Mouse (Mus musculus): ENCODE measurements around the gene Tll1. TPM values are rescaled to one million over a fixed set of nuclear protein-coding genes. Genes with fewer than 3 reads are reported as not detected.

Tll1 gene
- polyA plus RNA-seq (2014; fragmentation: Nextera tagmentation; extraction: Ambion mirVana), result 1.6 and 2.1 TPM in 2 replicates

- Histone ChIP-seq H3K27ac (replicated peaks in 1 of 2; ENCODE audit: control insufficient read depth in 1 of 2, insufficient read depth in 1 of 2, low read depth in 2 of 2, low read length in 2 of 2) (0 out of 4 replicates have a peak within 1 kb of the TSS, but pooled peaks of 1 of the 2 experiments have one; percentile 3), H3K4me1 (ENCODE audit: control insufficient read depth in 2 of 2, insufficient read depth in 2 of 2, low read length in 2 of 2) (peaks cover 4 to 7% of the 10 kb centered on the region in 2 experiments; a peak in 3 of 4 replicates), H3K9ac (ENCODE audit: low read length) (peak within 1 kb of the TSS; percentile 79), H3K36me3 (ENCODE audit: control insufficient read depth, insufficient read depth, low read length) (no peaks in the 10 kb centered on the region), H3K9me3 (ENCODE audit: control insufficient read depth, low read length) (no peaks in the 10 kb centered on the region), H3K4me2 (ENCODE audit: low read length) (peak within 1 kb of the TSS; percentile 99), H3K4me3 (ENCODE audit: control insufficient read depth in 1 of 2, insufficient read depth in 1 of 2, low read depth in 1 of 2, low read length in 2 of 2) (peak within 1 kb of the TSS; percentile 75 to 86), H3K27me3 (ENCODE audit: control insufficient read depth, insufficient read depth, low read length) (no peaks in the 10 kb centered on the region)
- WGBS, result under 1% methylated on average over 18 of the region's 18 CpGs
- ATAC-seq (ENCODE audit: insufficient number of reproducible peaks, insufficient read depth, low FRiP score, low read depth), result no peak
These were observed at the start of gene Tll1 for GRCm38 (mm10) chr8:64206024-64206385. Gene Tll1 (minus strand): TSS chr8:64206271.

- Histone ChIP-seq H3K4me2 (ENCODE audit: low read length) (no peak overlapping the region), H3K9ac (ENCODE audit: low read length) (no peak overlapping the region), H3K4me3 (ENCODE audit: control insufficient read depth in 1 of 2, insufficient read depth in 1 of 2, low read depth in 1 of 2, low read length in 2 of 2) (no peak overlapping the region), H3K36me3 (ENCODE audit: control insufficient read depth, insufficient read depth, low read length) (no peaks in the 10 kb centered on the region), H3K27ac (replicated peaks in 1 of 2; ENCODE audit: control insufficient read depth in 1 of 2, insufficient read depth in 1 of 2, low read depth in 2 of 2, low read length in 2 of 2) (no peak overlapping the region), H3K9me3 (ENCODE audit: control insufficient read depth, low read length) (no peaks in the 10 kb centered on the region), H3K27me3 (ENCODE audit: control insufficient read depth, insufficient read depth, low read length) (no peaks in the 10 kb centered on the region), H3K4me1 (ENCODE audit: control insufficient read depth in 2 of 2, insufficient read depth in 2 of 2, low read length in 2 of 2) (no peaks in the 10 kb centered on the region)
- WGBS, result 75% methylated on average over 2 of the region's 2 CpGs
- ATAC-seq (ENCODE audit: insufficient number of reproducible peaks, insufficient read depth, low FRiP score, low read depth), result no peak
These were observed 32.6 kb upstream of the Tll1 start for GRCm38 (mm10) chr8:64238645-64239044.

- Histone ChIP-seq H3K9ac (ENCODE audit: low read length) (no peak overlapping the region), H3K27me3 (ENCODE audit: control insufficient read depth, insufficient read depth, low read length) (no peaks in the 10 kb centered on the region), H3K4me2 (ENCODE audit: low read length) (no peak overlapping the region), H3K9me3 (ENCODE audit: control insufficient read depth, low read length) (no peaks in the 10 kb centered on the region), H3K4me3 (ENCODE audit: control insufficient read depth in 1 of 2, insufficient read depth in 1 of 2, low read depth in 1 of 2, low read length in 2 of 2) (no peak overlapping the region), H3K4me1 (ENCODE audit: control insufficient read depth in 2 of 2, insufficient read depth in 2 of 2, low read length in 2 of 2) (no peaks in the 10 kb centered on the region), H3K27ac (replicated peaks in 1 of 2; ENCODE audit: control insufficient read depth in 1 of 2, insufficient read depth in 1 of 2, low read depth in 2 of 2, low read length in 2 of 2) (no peak overlapping the region), H3K36me3 (ENCODE audit: control insufficient read depth, insufficient read depth, low read length) (no peaks in the 10 kb centered on the region)
- no peak for ATAC-seq (ENCODE audit: insufficient number of reproducible peaks, insufficient read depth, low FRiP score, low read depth)
- whole genome bisulfite sequencing, result 76% methylated on average over 3 of the region's 3 CpGs
These were observed 15.5 kb upstream of the Tll1 start for GRCm38 (mm10) chr8:64221600-64221999.

DNA sequence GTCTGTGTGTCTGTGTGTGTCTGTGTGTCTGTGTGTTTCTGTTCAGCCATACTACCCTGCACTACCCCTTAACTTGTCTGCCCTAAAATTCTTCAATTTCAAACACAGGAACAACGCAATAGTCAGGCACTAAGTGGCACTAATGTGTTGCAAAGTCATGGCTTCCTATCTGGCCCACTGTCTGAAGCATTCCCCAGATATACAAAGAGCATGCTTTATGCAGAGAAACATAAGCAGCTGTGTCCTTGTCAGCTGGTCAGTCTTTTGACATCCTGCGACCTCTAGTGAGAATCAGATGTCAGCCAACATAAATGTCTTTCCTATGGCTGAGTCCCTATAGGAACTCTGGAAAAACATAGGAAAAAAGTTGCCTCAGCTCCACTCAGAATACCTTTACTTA lies 11.6 kb upstream of the Tll1 start:
- Histone ChIP-seq H3K9ac (ENCODE audit: low read length) (no peak overlapping the region), H3K4me1 (ENCODE audit: control insufficient read depth in 2 of 2, insufficient read depth in 2 of 2, low read length in 2 of 2) (no peaks in the 10 kb centered on the region), H3K36me3 (ENCODE audit: control insufficient read depth, insufficient read depth, low read length) (no peaks in the 10 kb centered on the region), H3K4me2 (ENCODE audit: low read length) (no peak overlapping the region), H3K27me3 (ENCODE audit: control insufficient read depth, insufficient read depth, low read length) (no peaks in the 10 kb centered on the region), H3K27ac (replicated peaks in 1 of 2; ENCODE audit: control insufficient read depth in 1 of 2, insufficient read depth in 1 of 2, low read depth in 2 of 2, low read length in 2 of 2) (no peak overlapping the region), H3K4me3 (ENCODE audit: control insufficient read depth in 1 of 2, insufficient read depth in 1 of 2, low read depth in 1 of 2, low read length in 2 of 2) (no peak overlapping the region), H3K9me3 (ENCODE audit: control insufficient read depth, low read length) (no peaks in the 10 kb centered on the region)
- ATAC-seq (ENCODE audit: insufficient number of reproducible peaks, insufficient read depth, low FRiP score, low read depth), result no peak
- WGBS, result 41% methylated on average over 2 of the region's 2 CpGs

GRCm38 (mm10) chr8:64216252-64216651 lies 10.2 kb upstream of the Tll1 start:
- H3K4me3 ChIP-seq (ENCODE audit: control insufficient read depth in 1 of 2, insufficient read depth in 1 of 2, low read depth in 1 of 2, low read length in 2 of 2), result no peak overlapping the region
- no peaks in the 10 kb centered on the region for H3K36me3 ChIP-seq (ENCODE audit: control insufficient read depth, insufficient read depth, low read length)
- H3K4me1 ChIP-seq (ENCODE audit: control insufficient read depth in 2 of 2, insufficient read depth in 2 of 2, low read length in 2 of 2), result no peaks in the 10 kb centered on the region
- no peak for ATAC-seq (ENCODE audit: insufficient number of reproducible peaks, insufficient read depth, low FRiP score, low read depth)
- no peak overlapping the region for H3K27ac ChIP-seq (replicated peaks in 1 of 2; ENCODE audit: control insufficient read depth in 1 of 2, insufficient read depth in 1 of 2, low read depth in 2 of 2, low read length in 2 of 2)
- no peak overlapping the region for H3K9ac ChIP-seq (ENCODE audit: low read length)
- H3K27me3 ChIP-seq (ENCODE audit: control insufficient read depth, insufficient read depth, low read length), result no peaks in the 10 kb centered on the region
- H3K9me3 ChIP-seq (ENCODE audit: control insufficient read depth, low read length), result 0 out of 2 replicates have a peak, but pooled peaks cover 4% of the 10 kb centered on the region
- no peak overlapping the region for H3K4me2 ChIP-seq (ENCODE audit: low read length)
- WGBS, result 72% methylated on average over 1 of the region's 1 CpGs

GRCm38 (mm10) chr8:64215374-64215773 lies 9.3 kb upstream of the Tll1 start:
- Histone ChIP-seq H3K4me3 (ENCODE audit: control insufficient read depth in 1 of 2, insufficient read depth in 1 of 2, low read depth in 1 of 2, low read length in 2 of 2) (no peak overlapping the region), H3K4me2 (ENCODE audit: low read length) (no peak overlapping the region), H3K27me3 (ENCODE audit: control insufficient read depth, insufficient read depth, low read length) (no peaks in the 10 kb centered on the region), H3K36me3 (ENCODE audit: control insufficient read depth, insufficient read depth, low read length) (no peaks in the 10 kb centered on the region), H3K4me1 (ENCODE audit: control insufficient read depth in 2 of 2, insufficient read depth in 2 of 2, low read length in 2 of 2) (no peaks in the 10 kb centered on the region), H3K27ac (replicated peaks in 1 of 2; ENCODE audit: control insufficient read depth in 1 of 2, insufficient read depth in 1 of 2, low read depth in 2 of 2, low read length in 2 of 2) (no peak overlapping the region), H3K9me3 (ENCODE audit: control insufficient read depth, low read length) (0 out of 2 replicates have a peak, but pooled peaks cover 4% of the 10 kb centered on the region), H3K9ac (ENCODE audit: low read length) (no peak overlapping the region)
- ATAC-seq (ENCODE audit: insufficient number of reproducible peaks, insufficient read depth, low FRiP score, low read depth), result no peak
- 66% methylated on average over 6 of the region's 6 CpGs for WGBS

- WGBS, result 80% methylated on average over 1 of the region's 1 CpGs
These were observed 8.8 kb upstream of the Tll1 start for GRCm38 (mm10) chr8:64214906-64215305.

DNA sequence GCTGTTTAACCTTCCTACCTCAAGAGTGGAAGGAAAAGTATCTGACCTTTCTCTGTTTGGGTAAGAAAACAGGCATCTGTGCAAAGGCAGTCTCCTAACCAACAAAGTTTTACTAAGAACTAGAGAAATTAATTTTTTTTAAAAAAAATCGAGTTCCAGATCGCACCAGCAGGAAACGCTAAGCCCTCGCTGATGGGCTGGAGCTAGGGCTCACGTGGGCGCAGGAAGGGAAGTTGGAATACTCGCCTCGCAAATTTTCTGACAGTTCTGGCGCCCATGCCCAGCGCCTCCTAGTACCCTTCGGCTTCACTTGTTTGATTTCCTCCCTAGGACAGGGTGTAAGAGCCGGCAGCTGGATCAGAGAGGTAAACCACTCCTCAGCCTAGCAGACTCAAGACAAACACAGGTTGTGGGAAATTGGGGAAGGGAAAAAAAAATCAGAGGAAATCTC lies 365 bp upstream of the Tll1 start:
- peak overlapping the region; percentile 75 to 86 for H3K4me3 ChIP-seq (ENCODE audit: control insufficient read depth in 1 of 2, insufficient read depth in 1 of 2, low read depth in 1 of 2, low read length in 2 of 2)
- peak overlapping the region; percentile 99 for H3K4me2 ChIP-seq (ENCODE audit: low read length)
- no peak for ATAC-seq (ENCODE audit: insufficient number of reproducible peaks, insufficient read depth, low FRiP score, low read depth)
- WGBS, result under 1% methylated on average over 12 of the region's 12 CpGs
- H3K27ac ChIP-seq (replicated peaks in 1 of 2; ENCODE audit: control insufficient read depth in 1 of 2, insufficient read depth in 1 of 2, low read depth in 2 of 2, low read length in 2 of 2), result no peak overlapping the region
- H3K4me1 ChIP-seq (ENCODE audit: control insufficient read depth in 2 of 2, insufficient read depth in 2 of 2, low read length in 2 of 2), result peaks cover 4 to 7% of the 10 kb centered on the region in 2 experiments; a peak in 3 of 4 replicates
- H3K9ac ChIP-seq (ENCODE audit: low read length), result peak overlapping the region; percentile 79
- H3K27me3 ChIP-seq (ENCODE audit: control insufficient read depth, insufficient read depth, low read length), result no peaks in the 10 kb centered on the region
- no peaks in the 10 kb centered on the region for H3K36me3 ChIP-seq (ENCODE audit: control insufficient read depth, insufficient read depth, low read length)
- no peaks in the 10 kb centered on the region for H3K9me3 ChIP-seq (ENCODE audit: control insufficient read depth, low read length)

More at GRCm38 (mm10) chr8:64214906-64215305, 8.8 kb upstream of the Tll1 start:
- no peak for ATAC-seq (ENCODE audit: insufficient number of reproducible peaks, insufficient read depth, low FRiP score, low read depth)
- Histone ChIP-seq H3K27ac (replicated peaks in 1 of 2; ENCODE audit: control insufficient read depth in 1 of 2, insufficient read depth in 1 of 2, low read depth in 2 of 2, low read length in 2 of 2) (no peak overlapping the region), H3K4me1 (ENCODE audit: control insufficient read depth in 2 of 2, insufficient read depth in 2 of 2, low read length in 2 of 2) (no peaks in the 10 kb centered on the region), H3K27me3 (ENCODE audit: control insufficient read depth, insufficient read depth, low read length) (no peaks in the 10 kb centered on the region), H3K9me3 (ENCODE audit: control insufficient read depth, low read length) (0 out of 2 replicates have a peak, but pooled peaks cover 4% of the 10 kb centered on the region), H3K9ac (ENCODE audit: low read length) (no peak overlapping the region), H3K36me3 (ENCODE audit: control insufficient read depth, insufficient read depth, low read length) (no peaks in the 10 kb centered on the region), H3K4me2 (ENCODE audit: low read length) (no peak overlapping the region), H3K4me3 (ENCODE audit: control insufficient read depth in 1 of 2, insufficient read depth in 1 of 2, low read depth in 1 of 2, low read length in 2 of 2) (no peak overlapping the region)
